Mouse (Mus musculus) midbrain, postnatal 0 days (tissue): ENCODE results near the gene Dpy30. TPM values are rescaled to one million over a fixed set of nuclear protein-coding genes. Genes with fewer than 3 reads are reported as not detected.

ENCODE experiments used
- ATAC-seq: fragments of 200-750 bp; cut with Nextera tagmentation; 2 replicates; pipeline ENCODE4 v1.8.0; 2017; ENCODE audit warnings: moderate number of reproducible peaks, mild to moderate bottlenecking, moderate TSS enrichment, moderate library complexity; ENCODE audit not compliant: low FRiP score
- DNase-seq: peaks from one replicate; pipeline ENCODE4 v3.0.0-alpha.2; 2015; ENCODE audit warnings: low spot score
- H3K27ac ChIP-seq: fragments of 300-500 bp; sonication (generic); 2 replicates; pipeline ENCODE4 v1.5.1; 2014; ENCODE audit warnings: low read depth, mild to moderate bottlenecking, low read length, mixed read lengths
- H3K27me3 ChIP-seq: fragments of 300-500 bp; sonication (generic); 2 replicates; pipeline ENCODE4 v1.6.1; 2014; ENCODE audit warnings: low read length, control low read depth, mixed read lengths; ENCODE audit not compliant: insufficient read depth
- H3K36me3 ChIP-seq: fragments of 300-500 bp; sonication (generic); 2 replicates; pipeline ENCODE4 v1.6.1; 2014; ENCODE audit warnings: low read length, control low read depth, mixed read lengths; ENCODE audit not compliant: insufficient read depth
- H3K4me1 ChIP-seq: fragments of 300-500 bp; sonication (generic); 2 replicates; pipeline ENCODE4 v1.6.1; 2014; ENCODE audit warnings: mild to moderate bottlenecking, control low read depth, antibody characterized with exemption, low read length, mixed read lengths; ENCODE audit not compliant: insufficient read depth
- H3K4me2 ChIP-seq: fragments of 300-500 bp; sonication (generic); 2 replicates; pipeline ENCODE4 v1.6.1; 2014; ENCODE audit warnings: low read depth, mild to moderate bottlenecking, low read length, mixed read lengths; ENCODE audit not compliant: poor library complexity, severe bottlenecking
- H3K4me3 ChIP-seq: fragments of 300-500 bp; sonication (generic); 2 replicates; pipeline ENCODE4 v1.5.1; 2014; ENCODE audit warnings: low read depth, mild to moderate bottlenecking, low read length, moderate library complexity
- H3K9ac ChIP-seq: fragments of 300-500 bp; sonication (generic); replicated peaks from 2 replicates; pipeline ENCODE4 v1.6.1; 2014; ENCODE audit warnings: mild to moderate bottlenecking, low read length, moderate library complexity, mixed read lengths; ENCODE audit not compliant: poor library complexity, severe bottlenecking
- H3K9me3 ChIP-seq: fragments of 300-500 bp; sonication (generic); 2 replicates; pipeline ENCODE4 v1.6.1; 2016; ENCODE audit warnings: low read length, control low read depth
- CTCF ChIP-seq: IDR thresholded peaks from 2 replicates; pipeline ENCODE4 v1.5.1; 2016; ENCODE audit warnings: antibody characterized with exemption, mild to moderate bottlenecking
- WGBS: fragments of 180-500 bp; shearing (Covaris S2); extraction: QIAGEN DNeasy Blood & Tissue Kit; methylation state at CpG from one replicate; pipeline ENCODE4 v1.1.7; 2014; 5-methylcytosine and 5-hydroxymethylcytosine counted together
- polyA plus RNA-seq: library from polyadenylated mRNA; unstranded; fragments of >200 nt; fragmentation: Nextera tagmentation; extraction: Ambion mirVana; gene quantifications from 2 replicates; pipeline ENCODE4 v1.2.1, GENCODE M21; 2015
- total RNA-seq: library from RNA; depleted of rRNA; stranded (reverse); fragments of >200 nt; gene quantifications from 2 replicates; pipeline ENCODE4 v1.2.3, GENCODE M21; 2014

Gene Dpy30
- total and polyA plus RNA-seq, 2 experiments from 2014 or later: 68.0 to 230 TPM

DNA sequence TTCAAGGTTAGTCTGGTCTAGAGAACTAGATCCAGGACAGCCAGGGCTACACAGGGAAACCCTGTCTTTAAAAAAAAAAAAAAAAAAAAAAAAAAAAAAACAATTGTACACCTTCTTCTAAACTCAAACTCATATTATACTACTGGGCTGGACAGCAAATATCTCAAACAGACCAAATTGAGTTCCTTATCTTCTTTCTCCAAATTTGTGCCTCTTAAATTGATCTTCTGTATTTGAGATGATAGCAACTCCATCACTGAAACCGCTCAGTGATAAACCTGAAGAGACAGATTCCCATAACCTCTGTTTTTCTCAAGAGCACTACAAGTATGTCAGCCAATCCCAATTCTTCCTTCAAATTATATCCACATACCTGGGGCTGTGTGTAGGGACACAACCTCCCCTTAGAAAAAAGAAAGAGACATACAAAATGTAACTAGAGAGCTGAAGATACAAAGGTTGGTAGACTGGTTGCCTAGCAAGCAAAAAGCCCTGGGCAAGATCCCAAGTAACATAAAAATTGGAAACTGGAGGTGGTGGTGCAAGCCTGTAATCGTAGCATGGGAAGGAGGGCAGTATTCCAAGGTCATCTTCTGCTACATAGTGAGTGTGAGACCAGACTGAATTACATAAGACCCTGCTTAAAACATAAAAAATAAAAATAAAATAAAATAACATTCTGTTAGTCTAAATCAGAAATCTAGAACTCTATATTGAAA is 39.2 kb downstream of the Dpy30 start:
- no peak for ATAC-seq
- TF ChIP-seq CTCF: no peak

DNA sequence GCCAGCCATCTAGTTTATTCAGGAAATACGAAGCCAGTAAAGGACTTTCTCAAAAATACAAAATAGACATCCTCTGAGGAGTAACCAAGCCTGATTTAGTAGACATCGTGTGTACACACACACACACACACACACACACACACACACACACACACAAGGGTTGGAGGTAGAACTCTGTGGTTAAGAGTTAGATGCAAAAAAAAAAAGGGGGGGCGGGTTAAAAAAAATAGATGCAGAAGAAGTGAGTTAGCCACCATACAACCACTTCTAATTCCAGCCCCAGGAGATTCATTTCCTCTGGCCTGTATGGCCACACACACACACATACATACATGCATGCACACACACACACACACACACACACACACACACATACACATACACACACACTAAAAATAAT is 41.7 kb downstream of the Dpy30 start:
- Histone ChIP-seq H3K4me2 (no peak overlapping the region), H3K4me1 (no peaks in the 10 kb centered on the region), H3K36me3 (no peaks in the 10 kb centered on the region), H3K9me3 (no peaks in the 10 kb centered on the region), H3K4me3 (no peak overlapping the region), H3K27me3 (no peaks in the 10 kb centered on the region), H3K27ac (no peak overlapping the region), H3K9ac (no peak overlapping the region)
- DNase-seq (no peak), ATAC-seq (no peak)
- TF ChIP-seq CTCF: no peak
- 99% methylated on average over 3 of the region's 3 CpGs for WGBS

More for the DNA sequence above, 39.2 kb downstream of the Dpy30 start:
- no peak overlapping the region for H3K27ac ChIP-seq
- no peaks in the 10 kb centered on the region for H3K4me1 ChIP-seq
- no peaks in the 10 kb centered on the region for H3K9me3 ChIP-seq
- H3K4me3 ChIP-seq: no peak overlapping the region
- no peak overlapping the region for H3K4me2 ChIP-seq
- no peaks in the 10 kb centered on the region for H3K27me3 ChIP-seq
- WGBS: 80% methylated on average over 2 of the region's 2 CpGs
- H3K36me3 ChIP-seq: no peaks in the 10 kb centered on the region
- H3K9ac ChIP-seq: no peak overlapping the region
- no peak for DNase-seq

DNA sequence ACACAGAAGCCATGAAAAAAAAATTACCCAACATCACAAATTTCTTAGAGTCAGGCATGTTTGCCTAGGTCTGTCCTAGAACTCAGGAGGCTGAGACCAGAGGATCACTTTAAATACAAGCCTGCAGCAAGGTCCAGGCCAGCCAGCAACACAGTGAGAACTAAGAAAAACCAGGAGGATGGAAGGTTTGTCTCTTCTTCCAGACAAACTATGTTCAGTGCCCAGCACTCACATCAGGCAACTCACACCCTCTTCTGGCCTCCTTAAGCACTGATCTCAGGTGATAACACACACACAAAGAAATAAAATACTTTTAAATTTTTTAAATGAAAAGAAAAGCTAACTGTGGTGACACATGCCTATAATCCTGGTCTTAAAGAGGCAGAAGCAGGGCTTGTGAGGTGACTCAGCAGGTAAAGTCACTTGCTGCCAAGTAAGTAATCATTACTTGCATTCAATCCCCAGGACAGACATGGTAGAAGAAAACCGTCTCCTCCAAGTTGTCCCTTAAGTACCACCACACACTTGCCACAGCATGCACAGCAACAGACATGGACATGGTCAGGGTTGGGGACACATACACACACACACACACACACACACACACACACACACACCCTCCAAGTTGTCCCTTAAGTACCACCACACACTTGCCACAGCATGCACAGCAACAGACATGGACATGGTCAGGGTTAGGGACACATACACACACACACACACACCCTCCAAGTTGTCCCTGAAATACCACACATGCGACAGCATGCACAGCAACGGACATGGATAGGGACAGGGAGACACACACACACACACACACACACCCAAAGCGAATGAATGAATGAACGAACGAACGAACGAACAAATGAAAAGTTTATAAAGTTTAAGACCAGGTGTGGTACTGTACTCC is 44.5 kb downstream of the Dpy30 start:
- H3K27me3 ChIP-seq: no peaks in the 10 kb centered on the region
- H3K4me3 ChIP-seq: no peak overlapping the region
- H3K36me3 ChIP-seq: no peaks in the 10 kb centered on the region
- no peak for TF ChIP-seq CTCF
- H3K4me1 ChIP-seq: no peaks in the 10 kb centered on the region
- no peak for ATAC-seq
- no peak overlapping the region for H3K27ac ChIP-seq
- WGBS: 92% methylated on average over 8 of the region's 8 CpGs
- no peak for DNase-seq
- H3K9ac ChIP-seq: no peak overlapping the region
- H3K4me2 ChIP-seq: no peak overlapping the region
- no peaks in the 10 kb centered on the region for H3K9me3 ChIP-seq

DNA sequence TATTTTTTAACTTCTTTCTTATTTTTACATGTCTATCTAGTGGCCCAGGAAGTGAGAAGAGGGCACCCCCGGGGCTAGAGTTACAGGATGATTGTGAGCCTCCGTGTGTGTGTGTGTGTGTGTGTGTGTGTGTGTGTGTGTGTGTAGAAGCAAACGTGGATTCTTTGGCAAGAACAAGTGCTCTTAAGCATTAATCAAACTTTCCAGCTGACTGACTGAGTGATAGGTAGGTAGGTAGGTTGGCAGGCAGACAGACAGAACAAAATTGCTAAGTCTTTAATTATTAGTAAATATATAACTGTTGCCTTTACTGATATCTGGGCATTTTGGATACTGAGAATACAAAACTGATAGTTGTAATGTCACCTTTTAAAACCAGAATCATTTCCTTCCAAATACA is 49.3 kb downstream of the Dpy30 start:
- H3K9me3 ChIP-seq: no peaks in the 10 kb centered on the region
- WGBS: 89% methylated on average over 3 of the region's 3 CpGs
- no peak overlapping the region for H3K4me2 ChIP-seq
- no peak overlapping the region for H3K27ac ChIP-seq
- ATAC-seq (no peak), DNase-seq (no peak)
- no peak overlapping the region for H3K9ac ChIP-seq
- no peaks in the 10 kb centered on the region for H3K27me3 ChIP-seq
- H3K36me3 ChIP-seq: no peaks in the 10 kb centered on the region
- H3K4me3 ChIP-seq: no peak overlapping the region
- TF ChIP-seq CTCF: no peak
- no peaks in the 10 kb centered on the region for H3K4me1 ChIP-seq

DNA sequence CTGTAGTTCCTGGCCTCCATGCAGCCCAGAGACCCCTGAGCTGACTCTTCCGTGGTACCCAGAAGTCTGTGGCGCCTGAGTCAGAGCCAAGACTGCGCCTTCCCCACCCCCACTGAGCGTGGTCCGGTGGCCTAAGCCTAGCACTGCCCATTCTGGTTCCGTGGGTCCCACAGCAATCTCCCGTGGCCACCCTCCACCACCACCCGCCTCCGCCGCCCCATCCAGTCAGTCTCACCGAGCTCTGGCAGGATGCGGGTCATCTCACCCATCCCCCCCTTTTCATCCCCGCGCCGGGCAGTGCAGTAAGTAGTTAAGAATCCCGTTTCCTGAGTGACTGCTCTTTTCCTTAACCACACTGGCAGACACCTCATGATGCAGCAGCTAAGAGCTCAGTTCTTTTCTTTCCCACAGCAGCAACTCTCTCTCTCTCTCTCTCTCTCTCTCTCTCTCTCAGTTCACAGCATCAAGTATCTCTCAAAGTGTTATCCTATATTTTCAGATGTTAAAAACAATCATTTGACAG is 51.0 kb downstream of the Dpy30 start:
- Histone ChIP-seq H3K9ac (no peak overlapping the region), H3K4me3 (no peak overlapping the region), H3K9me3 (no peaks in the 10 kb centered on the region), H3K27ac (no peak overlapping the region), H3K27me3 (no peaks in the 10 kb centered on the region), H3K36me3 (no peaks in the 10 kb centered on the region), H3K4me1 (no peaks in the 10 kb centered on the region), H3K4me2 (no peak overlapping the region)
- no peak for ATAC-seq
- WGBS: 87% methylated on average over 16 of the region's 16 CpGs
- TF ChIP-seq CTCF: no peak
- DNase-seq: no peak
